Mouse (Mus musculus): ENCODE data around the gene Magoh. TPM values are rescaled to one million over a fixed set of nuclear protein-coding genes. Genes with fewer than 3 reads are reported as not detected.

The Magoh gene
- polyA plus RNA-seq, 1 experiment, result 90.0 TPM

DNA sequence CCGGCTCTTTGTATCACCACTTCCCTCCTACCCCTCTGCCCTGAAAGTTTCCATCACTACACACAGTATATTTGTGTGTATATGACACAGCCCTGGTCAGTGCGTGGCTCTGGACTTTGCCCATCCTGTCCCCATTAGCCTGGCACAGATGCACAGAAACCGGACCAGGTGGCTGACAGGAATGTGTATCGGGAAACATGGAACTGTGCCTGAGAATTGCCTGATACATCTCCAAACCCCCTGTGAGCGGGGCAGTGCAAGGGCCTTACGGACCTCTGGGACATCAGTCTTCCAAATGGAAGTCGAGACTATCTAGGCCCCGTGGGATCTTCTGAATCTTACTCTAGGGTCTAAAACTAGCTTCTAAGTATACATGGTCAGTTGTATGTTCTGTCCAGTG is 26.2 kb upstream of the Magoh start:
- Histone ChIP-seq H3K36me3 (ENCODE audit: control insufficient read depth, insufficient read depth) (no peaks in the 10 kb centered on the region), H3K79me2 (ENCODE audit: control insufficient read depth, insufficient read depth) (no peaks in the 10 kb centered on the region), H3K4me3 (no peak overlapping the region), H3ac (ENCODE audit: control insufficient read depth, insufficient read length) (no peak overlapping the region), H3K27me3 (ENCODE audit: control insufficient read depth, insufficient read depth, insufficient read length) (no peaks in the 10 kb centered on the region), H3K4me2 (ENCODE audit: low read depth) (no peak overlapping the region)
- TF ChIP-seq TCF12 (IDR thresholded peaks at IDR 0.05; ENCODE audit: insufficient read depth, poor library complexity, severe bottlenecking), result no peak
- no peak for TF ChIP-seq TCF3 (IDR thresholded peaks at IDR 0.05; ENCODE audit: insufficient read length, low read depth)
- no peak for TF ChIP-seq MAX (IDR thresholded peaks at IDR 0.05; ENCODE audit: low read depth)
- TF ChIP-seq SRF (IDR thresholded peaks at IDR 0.05; ENCODE audit: control insufficient read depth, insufficient read length, low read depth), result no peak
- no peak for TF ChIP-seq REST (IDR thresholded peaks at IDR 0.05; ENCODE audit: insufficient read depth, insufficient read length)
- no peak for TF ChIP-seq E2F4 (IDR thresholded peaks at IDR 0.05; ENCODE audit: insufficient read depth)
- no peak for TF ChIP-seq MYOG (IDR thresholded peaks at IDR 0.05; ENCODE audit: control insufficient read depth in 1 of 3, insufficient read depth in 1 of 3, insufficient read length in 2 of 3, low read depth in 2 of 3)
- TF ChIP-seq CEBPB (IDR thresholded peaks at IDR 0.05; ENCODE audit: insufficient read depth, poor library complexity, severe bottlenecking), result no peak
- no peak for TF ChIP-seq USF1 (IDR thresholded peaks at IDR 0.05; ENCODE audit: low read depth)
- TF ChIP-seq MYOD1 (IDR thresholded peaks at IDR 0.05; ENCODE audit: control insufficient read depth in 1 of 3, insufficient read length in 2 of 3, low read depth in 2 of 3), result no peak
- no peak for TF ChIP-seq POLR2A (IDR thresholded peaks at IDR 0.05; ENCODE audit: insufficient read length, low read depth)
- TF ChIP-seq POLR2AphosphoS2 (IDR thresholded peaks at IDR 0.05; ENCODE audit: insufficient read length, low read depth), result no peak

DNA sequence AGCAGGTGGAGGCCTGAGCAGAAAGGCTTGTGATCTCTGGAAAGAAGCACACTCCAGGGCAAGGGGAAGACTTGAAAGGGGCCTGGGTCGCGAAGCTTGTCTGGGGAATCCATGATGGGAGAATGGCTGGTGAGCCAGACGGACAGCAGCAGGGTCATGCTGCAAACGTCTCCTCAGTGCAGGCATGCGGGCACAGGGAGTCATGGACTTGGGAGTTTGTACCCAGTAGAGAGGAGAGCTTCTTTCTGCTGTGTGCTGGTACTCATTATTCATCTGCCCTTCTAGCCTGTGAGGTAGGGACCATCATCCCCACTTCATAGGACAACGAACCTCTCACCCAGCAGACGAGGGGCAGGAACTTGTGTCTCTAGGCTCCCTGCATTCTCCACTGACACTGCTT is 25.7 kb upstream of the Magoh start:
- no peaks in the 10 kb centered on the region for H3K27me3 ChIP-seq (ENCODE audit: control insufficient read depth, insufficient read depth, insufficient read length)
- H3K79me2 ChIP-seq (ENCODE audit: control insufficient read depth, insufficient read depth), result no peaks in the 10 kb centered on the region
- H3K4me3 ChIP-seq, result no peak overlapping the region
- TF ChIP-seq REST (IDR thresholded peaks at IDR 0.05; ENCODE audit: insufficient read depth, insufficient read length), result no peak
- TF ChIP-seq TCF12 (IDR thresholded peaks at IDR 0.05; ENCODE audit: insufficient read depth, poor library complexity, severe bottlenecking), result no peak
- TF ChIP-seq MYOD1 (IDR thresholded peaks at IDR 0.05; ENCODE audit: control insufficient read depth in 1 of 3, insufficient read length in 2 of 3, low read depth in 2 of 3), result no peak
- TF ChIP-seq POLR2A (IDR thresholded peaks at IDR 0.05; ENCODE audit: insufficient read length, low read depth), result no peak
- TF ChIP-seq SRF (IDR thresholded peaks at IDR 0.05; ENCODE audit: control insufficient read depth, insufficient read length, low read depth), result no peak
- TF ChIP-seq E2F4 (IDR thresholded peaks at IDR 0.05; ENCODE audit: insufficient read depth), result no peak
- TF ChIP-seq MYOG (IDR thresholded peaks at IDR 0.05; ENCODE audit: control insufficient read depth in 1 of 3, insufficient read depth in 1 of 3, insufficient read length in 2 of 3, low read depth in 2 of 3), result no peak
- TF ChIP-seq MAX (IDR thresholded peaks at IDR 0.05; ENCODE audit: low read depth), result no peak
- TF ChIP-seq TCF3 (IDR thresholded peaks at IDR 0.05; ENCODE audit: insufficient read length, low read depth), result no peak
- TF ChIP-seq CEBPB (IDR thresholded peaks at IDR 0.05; ENCODE audit: insufficient read depth, poor library complexity, severe bottlenecking), result no peak
- no peak for TF ChIP-seq USF1 (IDR thresholded peaks at IDR 0.05; ENCODE audit: low read depth)
- no peak for TF ChIP-seq POLR2AphosphoS2 (IDR thresholded peaks at IDR 0.05; ENCODE audit: insufficient read length, low read depth)
- H3K4me2 ChIP-seq (ENCODE audit: low read depth), result no peak overlapping the region
- peaks cover 2% of the 10 kb centered on the region for H3K36me3 ChIP-seq (ENCODE audit: control insufficient read depth, insufficient read depth)
- no peak overlapping the region for H3ac ChIP-seq (ENCODE audit: control insufficient read depth, insufficient read length)

DNA sequence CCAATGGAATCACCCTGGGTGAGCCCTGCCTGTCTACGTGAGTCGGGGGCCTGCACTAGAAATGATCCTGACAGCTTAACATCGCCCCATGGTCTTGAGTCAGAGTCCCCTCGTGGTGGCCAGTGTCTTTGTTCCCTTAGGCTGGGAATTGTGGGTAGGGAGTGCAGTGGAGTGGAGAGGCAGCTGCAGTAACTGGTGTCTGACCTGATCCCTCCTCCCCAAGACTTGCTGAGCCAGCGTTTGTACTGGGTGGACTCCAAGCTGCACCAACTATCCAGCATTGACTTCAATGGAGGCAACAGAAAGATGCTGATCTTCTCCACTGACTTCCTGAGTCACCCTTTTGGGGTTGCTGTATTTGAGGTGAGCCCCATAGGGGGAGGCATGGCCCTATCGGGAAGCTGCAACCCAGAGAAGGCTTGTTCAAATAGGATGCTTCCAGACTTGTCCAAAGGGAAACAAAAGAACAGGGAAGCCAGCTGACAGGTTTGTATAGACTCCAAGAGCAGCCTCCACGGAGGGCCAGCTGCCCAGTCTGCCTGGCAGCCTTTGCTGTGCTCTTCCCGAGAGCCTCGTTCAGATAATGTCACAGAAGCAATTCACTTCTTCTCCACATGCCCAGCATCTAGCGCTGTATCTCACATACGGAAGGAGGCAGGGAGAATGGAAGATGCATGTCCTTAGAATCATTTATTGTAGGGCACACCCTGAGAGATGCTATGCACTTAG is 22.4 kb upstream of the Magoh start:
- no peak overlapping the region for H3K4me2 ChIP-seq (ENCODE audit: low read depth)
- no peaks in the 10 kb centered on the region for H3K27me3 ChIP-seq (ENCODE audit: control insufficient read depth, insufficient read depth, insufficient read length)
- TF ChIP-seq CEBPB (IDR thresholded peaks at IDR 0.05; ENCODE audit: insufficient read depth, poor library complexity, severe bottlenecking) (no peak), USF1 (IDR thresholded peaks at IDR 0.05; ENCODE audit: low read depth) (no peak), POLR2AphosphoS2 (IDR thresholded peaks at IDR 0.05; ENCODE audit: insufficient read length, low read depth) (no peak), MYOG (IDR thresholded peaks at IDR 0.05; ENCODE audit: control insufficient read depth in 1 of 3, insufficient read depth in 1 of 3, insufficient read length in 2 of 3, low read depth in 2 of 3) (no peak)
- H3K4me3 ChIP-seq, result no peak overlapping the region
- no peaks in the 10 kb centered on the region for H3K79me2 ChIP-seq (ENCODE audit: control insufficient read depth, insufficient read depth)
- H3K36me3 ChIP-seq (ENCODE audit: control insufficient read depth, insufficient read depth), result peaks cover 3% of the 10 kb centered on the region
- no peak overlapping the region for H3ac ChIP-seq (ENCODE audit: control insufficient read depth, insufficient read length)

DNA sequence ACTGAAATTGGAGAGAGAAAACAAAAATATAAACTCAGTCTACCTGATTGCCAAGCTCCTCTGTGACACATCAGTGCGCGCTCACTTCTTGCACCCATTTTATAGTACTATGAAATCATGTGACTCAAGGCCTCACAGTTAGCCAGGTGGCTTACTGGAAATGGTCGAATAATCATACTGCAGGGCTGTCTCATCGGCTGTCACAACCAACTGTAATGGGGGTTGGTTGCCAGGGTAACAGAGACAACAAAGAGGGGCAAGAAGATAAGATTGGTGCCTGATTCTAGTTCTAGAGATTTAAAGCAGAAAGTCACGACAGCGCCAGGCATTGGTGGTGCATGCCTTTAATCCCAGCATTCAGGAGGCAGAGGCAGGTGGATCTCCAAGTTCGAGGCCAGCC is 20.6 kb upstream of the Magoh start:
- TF ChIP-seq TCF3 (IDR thresholded peaks at IDR 0.05; ENCODE audit: insufficient read length, low read depth) (no peak), POLR2AphosphoS2 (IDR thresholded peaks at IDR 0.05; ENCODE audit: insufficient read length, low read depth) (no peak), USF1 (IDR thresholded peaks at IDR 0.05; ENCODE audit: low read depth) (no peak), MYOD1 (IDR thresholded peaks at IDR 0.05; ENCODE audit: control insufficient read depth in 1 of 3, insufficient read length in 2 of 3, low read depth in 2 of 3) (no peak), MYOG (IDR thresholded peaks at IDR 0.05; ENCODE audit: control insufficient read depth in 1 of 3, insufficient read depth in 1 of 3, insufficient read length in 2 of 3, low read depth in 2 of 3) (no peak), MAX (IDR thresholded peaks at IDR 0.05; ENCODE audit: low read depth) (no peak), TCF12 (IDR thresholded peaks at IDR 0.05; ENCODE audit: insufficient read depth, poor library complexity, severe bottlenecking) (no peak), E2F4 (IDR thresholded peaks at IDR 0.05; ENCODE audit: insufficient read depth) (no peak), REST (IDR thresholded peaks at IDR 0.05; ENCODE audit: insufficient read depth, insufficient read length) (no peak), SRF (IDR thresholded peaks at IDR 0.05; ENCODE audit: control insufficient read depth, insufficient read length, low read depth) (no peak), POLR2A (IDR thresholded peaks at IDR 0.05; ENCODE audit: insufficient read length, low read depth) (no peak)
- no peaks in the 10 kb centered on the region for H3K27me3 ChIP-seq (ENCODE audit: control insufficient read depth, insufficient read depth, insufficient read length)
- H3K4me2 ChIP-seq (ENCODE audit: low read depth), result no peak overlapping the region
- no peak overlapping the region for H3ac ChIP-seq (ENCODE audit: control insufficient read depth, insufficient read length)
- no peak overlapping the region for H3K4me3 ChIP-seq
- H3K79me2 ChIP-seq (ENCODE audit: control insufficient read depth, insufficient read depth), result no peaks in the 10 kb centered on the region
- H3K36me3 ChIP-seq (ENCODE audit: control insufficient read depth, insufficient read depth), result peaks cover 3% of the 10 kb centered on the region

All from myocyte (in vitro differentiated cells).